Mouse (Mus musculus) E14TG2a.4 (cell line): ENCODE measurements around the gene Tubgcp4.
"Not testable (repeated sequence)": the region's sequence is repeated elsewhere in the genome, so short reads cannot be mapped to it uniquely, and the experiment has no call there.

ENCODE experiments used
- CTCF ChIP-seq: conservative IDR thresholded peaks from 2 replicates; pipeline ENCODE4 v1.5.1; 2014; ENCODE audit warnings: low read length
- NANOG ChIP-seq: IDR thresholded peaks from 2 replicates; pipeline ENCODE4 v1.6.1; 2014; ENCODE audit warnings: borderline replicate concordance, low read length, mixed read lengths

- not testable (repeated sequence) for TF ChIP-seq CTCF, NANOG
These were observed 44.2 kb upstream of the Tubgcp4 start for GRCm38 (mm10) chr2:121126302-121126701.
